Mouse (Mus musculus) heart, postnatal 25 days (tissue): ENCODE results near the gene Fbn1. TPM values are rescaled to one million over a fixed set of nuclear protein-coding genes. Genes with fewer than 3 reads are reported as not detected.

Source experiments
- DNase-seq: peaks from one replicate; pipeline ENCODE4 v3.0.0; 2022; ENCODE audit warnings: low spot score
- intact Hi-C: fragments of 180-260 bp; cut with DNase I; formaldehyde crosslinking; loops from one replicate; pipeline ENCODE4 v1.15.1; 2025
- total RNA-seq, 2 experiments: library from RNA; stranded (reverse); gene quantifications; 2 replicates each; pipeline ENCODE4 v1.2.3; 2021

The Fbn1 gene
- total RNA-seq = 10 to 100 TPM; 74.5 to 83.0 TPM

DNA sequence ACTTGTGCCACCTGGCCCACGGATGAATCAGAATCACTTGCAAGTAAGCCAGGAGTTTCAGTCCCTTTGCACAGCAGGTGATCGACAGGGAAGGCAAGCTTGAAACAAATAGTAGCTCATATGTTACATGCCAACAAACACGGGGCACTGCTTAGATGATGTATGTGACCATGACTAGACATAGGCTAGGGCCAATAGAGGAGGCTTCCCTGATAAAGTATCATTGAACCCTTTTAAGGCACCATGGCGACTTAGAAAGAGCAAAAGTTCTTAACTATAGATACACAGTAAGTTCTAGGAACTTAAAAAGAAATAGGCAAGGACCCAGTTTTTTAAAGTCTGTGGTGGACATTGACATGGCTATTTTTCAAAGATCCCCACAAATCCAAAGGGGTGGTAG is at the start of gene Fbn1:
Gene Fbn1, minus strand, starts transcription at position 101 of the 400 bp plus-strand sequence.
- no peak for DNase-seq
- intact Hi-C loops = loop anchor here (5.0 kb wide), 2 partner anchors 36 to 89 kb away; no protein-coding TSS in a partner anchor

DNA sequence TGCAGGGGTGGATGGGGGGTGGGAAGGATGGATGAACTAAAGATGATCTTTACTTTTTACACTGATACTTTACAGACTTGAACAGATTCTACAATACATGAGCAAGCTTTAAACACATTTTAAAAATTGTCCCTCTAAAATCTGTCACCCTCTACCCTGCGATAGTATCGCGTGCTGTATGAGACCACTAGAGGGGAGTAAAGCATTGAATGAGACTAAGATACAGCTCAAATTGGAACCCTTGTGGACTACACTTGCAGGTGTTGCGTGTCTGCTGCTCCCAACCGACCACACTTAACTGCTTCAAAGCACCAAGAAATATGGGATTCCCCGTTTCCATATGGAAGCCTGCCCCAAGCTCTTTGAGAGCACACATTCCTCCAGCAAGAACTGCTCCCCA is 48.0 kb upstream of the Fbn1 start:
- intact Hi-C loops = no loop called here
- DNase-seq = no peak

DNA sequence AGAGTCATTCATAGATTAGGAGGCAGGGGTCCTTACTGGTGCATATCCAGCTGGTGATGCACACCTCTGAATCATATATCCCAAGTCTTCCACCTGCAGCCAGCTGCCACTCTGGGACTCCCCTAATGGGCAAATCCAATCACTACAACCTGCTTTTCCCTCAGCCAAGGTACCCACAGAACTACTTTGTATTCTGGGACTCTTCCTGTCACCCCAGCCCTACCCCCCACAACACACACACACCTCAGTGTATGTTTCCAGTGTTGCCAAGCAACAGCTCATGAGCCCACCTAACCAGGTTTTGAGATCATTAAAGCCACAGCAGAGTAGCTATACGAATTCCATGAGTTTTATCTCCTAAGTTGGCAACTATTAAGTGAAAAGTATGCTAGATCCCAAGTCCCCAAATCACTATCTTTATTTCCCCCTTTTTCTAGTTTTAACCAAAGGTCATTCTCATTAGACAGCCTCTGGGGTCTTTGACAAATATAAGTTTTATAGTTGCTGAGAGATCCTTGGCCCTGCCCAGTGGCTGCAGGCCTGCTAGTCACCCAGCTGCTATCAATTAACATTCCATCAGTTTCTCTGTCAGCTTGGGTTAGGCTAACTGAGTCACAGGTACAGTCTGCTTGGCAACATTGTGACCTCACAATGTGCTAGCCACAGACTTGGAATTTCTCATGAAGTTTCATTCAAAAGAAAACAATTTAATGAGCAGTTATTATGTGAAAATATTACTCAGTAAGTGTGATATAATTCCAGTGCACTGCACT is 41.2 kb upstream of the Fbn1 start:
- intact Hi-C loops = no loop called here
- no peak for DNase-seq

DNA sequence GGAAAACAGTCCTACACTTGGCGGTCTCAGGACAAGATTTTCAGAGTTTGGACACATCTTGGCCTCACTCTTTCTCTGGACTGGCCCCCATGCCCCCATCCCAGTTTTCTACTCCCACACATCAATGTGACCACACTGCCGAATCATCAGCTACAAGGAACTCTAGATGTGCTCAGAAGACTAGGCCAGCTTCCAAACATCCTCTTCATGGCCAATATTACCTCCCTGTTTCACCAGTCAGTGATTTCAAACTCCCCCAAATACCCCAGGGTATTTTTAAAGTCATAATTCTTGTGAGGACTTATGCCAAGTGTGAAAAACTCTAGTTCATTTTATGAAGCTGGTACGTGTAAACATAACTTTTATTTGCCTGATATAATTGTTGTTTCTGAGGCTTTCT is 37.2 kb upstream of the Fbn1 start:
- DNase-seq = no peak
- intact Hi-C loops = no loop called here

DNA sequence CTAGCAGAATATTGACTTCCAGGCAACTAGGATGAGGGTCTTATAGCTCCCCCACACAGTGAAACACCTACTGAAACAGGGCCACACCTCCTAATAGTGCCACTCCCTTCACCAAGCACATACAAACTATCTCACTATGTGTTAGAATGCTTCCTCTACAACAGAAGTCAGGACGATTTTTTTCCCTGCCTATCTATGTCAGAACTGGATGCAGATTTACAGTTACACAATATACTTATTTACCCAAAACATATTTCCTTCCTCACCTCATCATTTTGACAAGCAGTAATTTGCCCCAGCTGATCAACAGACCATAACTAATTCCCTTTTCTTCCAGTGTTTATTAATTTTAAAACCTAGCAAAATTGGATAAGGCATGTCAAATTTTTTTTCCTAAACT is 35.9 kb upstream of the Fbn1 start:
- DNase-seq = no peak
- intact Hi-C loops = no loop called here

DNA sequence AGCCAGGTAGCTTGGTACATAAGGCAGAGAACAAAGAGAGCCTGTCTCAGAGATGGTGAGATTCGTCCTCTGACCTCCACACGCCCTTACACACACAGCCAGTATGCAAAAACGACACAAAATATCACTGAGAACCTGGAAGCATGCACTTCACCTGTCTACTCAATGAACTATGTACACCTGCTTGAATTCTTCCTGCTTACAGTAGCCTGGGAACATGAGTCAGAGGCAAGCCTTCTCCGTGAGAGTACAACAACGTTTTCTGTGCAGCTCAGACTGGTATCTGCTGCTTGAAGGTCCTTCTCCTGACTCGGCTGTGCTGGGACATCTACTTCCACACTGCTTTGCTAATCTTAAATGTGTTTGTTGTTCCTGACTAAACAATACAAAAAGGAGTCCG is 33.7 kb upstream of the Fbn1 start:
- no peak for DNase-seq
- intact Hi-C loops = no loop called here

DNA sequence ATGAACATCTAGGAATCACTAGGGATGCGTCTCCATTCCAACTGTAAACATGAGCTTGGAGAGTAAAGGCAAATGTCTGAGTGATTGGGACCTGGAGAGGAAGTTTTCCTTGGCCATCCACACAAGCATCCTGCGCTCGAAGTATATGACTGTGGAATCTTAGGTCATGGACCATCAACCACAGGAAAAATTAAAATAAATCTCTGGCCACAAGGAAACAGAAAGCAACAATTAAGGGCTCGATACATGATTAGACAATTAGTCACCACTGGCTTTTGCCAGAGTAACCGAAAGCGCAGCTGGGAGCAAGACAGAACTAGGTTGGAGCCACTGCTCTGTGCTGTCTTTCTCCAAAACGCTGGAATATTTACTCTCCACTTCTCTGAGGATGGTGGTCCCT is 32.8 kb upstream of the Fbn1 start:
- DNase-seq = no peak
- intact Hi-C loops = no loop called here

DNA sequence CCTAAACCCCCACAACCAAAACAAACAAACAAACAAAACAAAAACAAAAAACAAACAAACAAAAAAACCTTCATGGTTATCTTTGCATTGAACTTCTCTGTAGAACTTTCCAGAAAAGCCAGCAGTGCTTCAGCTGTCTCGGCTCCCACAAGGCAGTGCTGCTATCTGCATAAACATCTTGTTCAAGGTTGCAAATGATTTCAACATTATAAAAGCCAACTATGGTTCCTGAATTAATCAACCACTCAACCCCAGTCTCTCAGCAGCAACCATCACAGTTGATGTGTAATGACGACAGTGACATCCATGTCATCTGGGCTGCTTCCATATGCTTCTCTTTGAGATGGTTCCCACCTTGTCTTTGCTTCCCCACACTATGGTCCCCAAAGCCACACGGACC is 31.8 kb upstream of the Fbn1 start:
- intact Hi-C loops = no loop called here

DNA sequence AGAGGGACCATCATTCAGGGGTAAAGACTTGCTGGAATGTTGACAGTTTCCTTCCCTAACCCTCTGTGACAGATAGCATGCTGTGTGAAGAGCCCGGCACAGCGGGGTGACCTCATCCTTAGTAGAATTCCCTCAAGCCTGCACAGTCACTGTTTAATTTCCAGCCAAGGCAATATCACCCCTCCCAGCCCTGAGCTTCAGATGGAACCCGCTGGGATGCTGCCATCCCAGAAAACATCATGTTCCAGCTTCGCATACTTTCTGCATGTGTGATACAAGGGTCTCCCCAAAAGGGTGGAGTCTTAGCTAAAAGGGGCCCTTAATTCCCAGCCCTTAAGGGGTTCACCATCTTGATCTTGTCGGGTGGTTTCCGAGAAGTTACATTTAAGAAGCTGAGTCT is 22.9 kb upstream of the Fbn1 start:
- intact Hi-C loops = no loop called here
- DNase-seq = peak; percentile 50

More for the DNA sequence above, 31.8 kb upstream of the Fbn1 start:
- no peak for DNase-seq

DNA sequence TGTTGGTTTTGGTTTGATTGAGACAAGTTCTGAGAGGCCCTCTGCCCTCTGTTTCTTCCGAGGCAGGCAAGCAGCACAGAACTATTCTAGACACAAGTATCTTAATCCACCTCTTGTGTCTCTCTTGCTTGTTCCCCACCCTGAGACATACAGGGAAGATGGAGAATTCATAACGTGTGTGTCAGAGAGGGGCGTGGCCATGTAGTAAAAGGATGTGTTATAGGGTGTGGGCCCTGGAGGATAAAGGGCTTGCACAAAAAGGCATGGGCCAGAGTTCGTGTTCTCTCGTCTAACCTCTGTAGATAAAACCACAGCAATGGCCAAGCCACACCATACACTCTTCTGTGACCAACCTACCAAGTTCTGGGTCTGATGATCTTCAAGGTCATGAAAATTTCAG is 18.8 kb upstream of the Fbn1 start:
- no peak for DNase-seq
- intact Hi-C loops = no loop called here

DNA sequence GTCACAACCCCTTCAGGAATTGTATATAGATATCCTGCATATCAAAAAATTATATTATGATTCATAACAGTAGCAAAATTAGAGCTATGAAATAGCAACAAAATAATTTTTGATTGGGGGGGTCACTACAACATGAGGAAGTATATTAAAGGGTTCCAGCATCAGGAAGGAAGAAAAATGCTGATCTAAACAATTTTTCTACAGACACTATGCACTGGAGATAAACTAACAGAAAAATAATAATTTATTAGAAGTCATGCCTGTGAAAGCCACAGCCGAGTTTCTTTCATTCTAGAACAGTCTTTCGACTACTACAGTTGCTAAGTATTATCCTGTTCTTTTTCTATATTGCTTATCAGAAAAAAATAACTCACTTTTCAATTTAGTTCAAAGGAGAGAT is 17.7 kb upstream of the Fbn1 start:
- DNase-seq = no peak
- intact Hi-C loops = no loop called here

DNA sequence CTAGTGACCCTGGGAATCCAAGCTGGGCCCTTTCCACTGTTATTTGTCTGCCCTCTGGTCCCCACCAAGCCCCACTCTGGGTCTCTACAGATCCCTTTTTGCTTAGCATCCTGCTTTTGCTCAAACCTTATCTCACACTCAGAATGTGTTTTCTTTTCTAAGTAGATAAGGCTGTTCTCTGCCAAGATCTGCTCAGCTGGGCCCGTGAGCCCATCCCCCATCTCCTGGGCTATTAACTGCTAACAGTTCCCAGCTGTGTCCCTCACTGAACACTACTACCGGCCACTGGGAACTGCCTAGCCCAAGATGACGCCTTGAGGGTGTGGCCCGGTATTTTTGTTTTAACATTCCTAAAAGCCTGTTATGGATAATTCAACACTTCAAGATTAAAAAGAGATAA is 8.8 kb upstream of the Fbn1 start:
- peak; percentile 49 for DNase-seq
- intact Hi-C loops = no loop called here

DNA sequence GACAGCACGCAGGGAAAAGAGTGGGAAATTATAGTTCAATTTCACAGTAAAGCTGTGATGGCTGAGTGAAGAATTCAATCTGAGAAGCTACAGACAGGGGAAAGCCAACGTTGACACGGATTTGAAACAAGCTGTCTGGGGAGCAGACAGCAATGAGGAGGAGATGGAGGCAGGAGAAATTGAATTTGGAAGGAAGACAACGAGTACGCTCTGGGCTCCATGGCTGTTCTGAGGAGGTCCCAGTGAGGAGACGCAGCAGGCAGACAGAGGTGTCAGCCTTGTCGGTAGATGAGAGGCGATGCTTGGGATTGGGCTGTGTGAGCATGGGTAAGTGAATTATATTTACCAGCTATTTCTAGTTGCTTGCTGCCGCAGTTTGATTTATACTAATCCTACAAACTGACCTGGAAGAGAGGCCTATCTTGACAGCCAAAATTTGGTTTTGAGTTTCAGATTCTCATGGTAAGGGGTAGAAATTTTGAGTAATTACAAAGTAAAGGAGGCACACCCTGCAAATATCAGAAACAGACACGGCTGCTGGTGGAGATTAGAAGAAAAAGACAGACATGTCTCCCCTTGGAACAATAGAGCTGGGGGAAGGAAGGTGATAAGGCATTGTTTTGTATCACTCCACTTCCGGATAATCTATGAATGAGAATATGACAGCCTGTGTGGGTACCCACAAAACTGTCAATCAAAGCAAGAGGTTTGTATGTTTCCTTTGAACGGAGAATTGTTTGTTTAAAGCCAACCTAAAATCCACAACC is 7.7 kb upstream of the Fbn1 start:
- DNase-seq = no peak
- intact Hi-C loops = no loop called here

DNA sequence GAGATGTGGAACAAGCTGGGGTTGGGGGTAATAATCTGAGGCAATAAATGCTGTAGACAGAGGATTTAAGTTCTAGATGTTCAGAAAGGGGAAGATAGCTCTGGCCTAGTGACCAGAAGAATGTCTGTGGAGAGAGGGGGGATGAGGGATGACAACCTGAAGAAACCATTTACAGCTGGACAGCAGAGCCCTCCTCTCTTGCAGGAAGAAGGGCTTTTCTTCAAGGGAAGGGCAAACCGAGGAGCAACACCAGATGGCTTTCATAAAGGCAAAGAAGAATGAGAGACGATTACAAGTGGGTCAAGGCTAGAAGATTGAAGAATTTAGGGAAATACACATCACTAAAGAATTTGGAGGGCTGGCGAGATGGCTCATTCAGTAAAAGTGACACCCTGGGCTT is 6.6 kb upstream of the Fbn1 start:
- no peak for DNase-seq
- intact Hi-C loops = no loop called here

DNA sequence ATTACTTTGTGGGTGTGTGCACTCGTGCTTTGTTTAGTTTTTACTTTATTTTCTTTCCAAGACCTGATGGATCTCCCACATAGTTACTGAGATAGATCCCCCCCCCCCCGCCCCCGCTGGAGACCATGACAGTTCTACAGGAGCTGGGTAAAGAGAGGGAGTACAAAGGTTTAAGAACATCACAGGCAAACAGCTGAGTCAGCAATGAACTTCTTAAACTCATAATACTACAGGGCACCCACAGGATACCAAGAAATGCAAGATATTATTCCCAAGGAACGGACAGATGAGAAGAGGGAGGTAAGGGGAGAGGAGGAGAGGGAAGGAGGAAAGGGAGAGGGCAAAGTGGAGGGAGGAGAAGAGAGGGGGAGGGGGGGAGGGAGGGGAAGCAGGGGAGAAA is 4.8 kb upstream of the Fbn1 start:
- intact Hi-C loops = no loop called here
- no peak for DNase-seq

DNA sequence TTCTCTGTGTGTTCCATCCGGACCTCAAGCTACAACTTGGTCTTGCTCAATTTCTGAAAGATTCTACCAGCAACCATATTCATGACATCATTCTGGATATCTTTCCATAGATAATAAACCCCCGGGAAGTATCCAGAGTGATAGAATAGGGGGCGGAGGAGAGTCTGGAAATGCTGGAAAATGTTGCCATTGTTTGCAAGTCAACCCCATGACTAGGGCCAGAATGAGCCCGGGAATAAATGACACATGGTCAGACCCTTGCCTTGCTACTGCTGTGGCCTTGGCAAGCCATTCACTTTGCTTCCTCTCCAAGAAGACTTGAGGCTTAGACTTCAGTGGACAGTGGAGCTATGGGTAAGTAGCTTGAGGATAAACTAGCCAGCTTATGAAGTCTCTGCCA is 4.1 kb upstream of the Fbn1 start:
- DNase-seq = no peak
- intact Hi-C loops = no loop called here

DNA sequence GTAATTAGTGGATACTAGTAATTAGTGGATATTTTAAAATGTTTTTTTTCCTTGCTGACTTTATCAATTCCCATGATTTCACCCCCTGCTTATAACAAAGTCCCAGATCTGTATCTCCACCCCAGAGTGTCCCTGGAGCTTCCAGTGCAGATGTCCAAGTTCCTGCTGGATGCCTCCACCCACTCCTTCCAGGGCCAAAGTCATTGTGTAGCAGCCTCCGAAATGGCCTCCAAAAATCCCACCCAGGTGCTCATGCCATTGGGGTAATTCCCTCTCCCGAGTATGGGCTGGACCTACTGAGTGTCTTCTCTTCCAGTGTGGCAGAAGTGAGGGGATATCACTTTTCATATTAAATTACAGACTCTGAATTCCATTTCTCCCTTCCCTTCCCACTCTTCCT is 3.0 kb upstream of the Fbn1 start:
- intact Hi-C loops = no loop called here
- DNase-seq = no peak

DNA sequence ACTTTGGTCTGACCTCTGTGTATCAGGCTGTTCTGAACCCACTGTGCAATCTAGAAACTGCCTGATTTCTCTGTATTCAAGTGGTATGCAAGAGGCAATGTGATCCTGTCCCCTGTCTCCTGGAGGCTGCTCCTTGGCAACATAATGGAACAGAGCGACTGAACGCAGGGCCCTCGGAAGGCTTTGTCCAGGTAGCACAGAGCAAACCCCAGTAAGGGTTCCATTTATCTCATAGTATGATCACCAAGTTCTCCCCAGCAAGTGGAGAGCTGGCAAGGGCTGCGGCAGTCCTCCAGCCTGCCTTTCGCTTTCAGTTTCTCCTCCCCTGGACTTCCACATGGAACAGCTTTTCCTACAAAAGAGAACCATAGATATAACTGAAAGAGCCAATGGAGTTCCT is 588 bp upstream of the Fbn1 start:
- DNase-seq = no peak
- intact Hi-C loops = loop anchor here (5.0 kb wide), 2 partner anchors 36 to 89 kb away; no protein-coding TSS in a partner anchor

DNA sequence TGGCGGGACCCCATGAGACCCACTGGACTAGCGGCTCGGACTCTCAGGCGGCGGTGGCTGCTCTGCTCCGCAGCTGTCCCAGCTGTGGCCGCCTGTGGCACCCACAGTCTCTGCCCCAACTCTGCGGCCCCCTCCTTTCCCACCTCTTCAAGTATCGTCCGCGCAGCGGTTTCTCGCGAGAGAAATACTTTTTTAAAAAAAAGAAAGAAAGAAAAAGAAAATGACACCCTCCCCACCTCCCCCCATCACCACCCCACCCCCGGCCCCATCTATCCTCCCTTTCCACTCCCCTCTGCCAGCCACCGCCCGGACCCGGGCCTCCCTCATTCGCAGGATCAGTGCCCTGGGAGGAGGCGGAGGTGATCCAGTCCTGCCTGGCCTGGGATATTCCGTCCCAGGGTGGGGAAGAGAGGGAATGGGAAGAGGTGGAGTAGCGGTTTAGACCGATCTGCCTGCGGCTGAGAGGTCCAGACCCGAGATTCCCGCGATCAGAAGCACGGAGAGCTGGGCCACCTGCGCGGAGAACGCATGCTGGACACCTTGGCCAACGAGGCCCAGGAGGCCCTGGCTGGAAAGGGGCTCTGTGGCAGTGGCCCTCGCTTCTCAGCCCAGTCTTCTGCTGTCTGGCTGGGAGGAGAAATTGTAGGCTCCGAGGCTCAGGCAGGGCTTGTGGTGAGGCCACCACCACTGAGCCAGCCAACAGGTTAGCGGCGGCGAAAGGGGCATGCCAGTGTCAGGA is 1.3 kb downstream of the Fbn1 start:
- intact Hi-C loops = loop anchor here (5.0 kb wide), 2 partner anchors 34 to 91 kb away; no protein-coding TSS in a partner anchor
- DNase-seq = peak; percentile 71

DNA sequence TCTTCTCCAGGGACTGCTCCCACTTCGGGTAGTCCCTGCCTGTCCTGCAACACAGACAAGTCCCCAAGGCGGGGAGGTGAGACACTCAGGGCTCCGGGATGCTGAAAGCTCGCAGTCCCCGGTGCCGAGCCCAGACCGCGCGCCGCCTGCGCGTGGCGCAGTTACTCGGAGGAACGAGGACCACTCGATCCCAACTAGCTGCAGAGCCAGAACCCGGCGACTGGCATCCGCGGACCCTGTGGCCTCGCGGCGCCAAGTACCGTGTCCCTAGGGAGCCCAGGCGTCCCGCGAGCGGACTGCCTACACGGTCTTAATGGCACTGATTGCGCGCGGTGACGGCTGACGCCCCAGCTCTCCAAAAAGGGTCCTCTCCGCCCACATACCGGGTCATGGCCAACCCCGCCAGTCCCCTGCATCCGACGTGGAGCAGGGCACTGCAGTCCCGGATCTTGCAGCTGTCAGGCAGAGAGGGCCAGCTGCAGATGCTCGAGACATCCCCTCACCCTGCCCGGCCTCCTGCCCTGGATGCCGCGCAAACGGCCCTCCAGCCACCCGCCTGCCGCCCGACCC is 2.0 kb downstream of the Fbn1 start:
- DNase-seq = peak; percentile 54
- intact Hi-C loops = loop anchor here (2.0 to 5.0 kb wide), 3 partner anchors 19 to 91 kb away; no protein-coding TSS in a partner anchor
